Mouse (Mus musculus) midbrain, embryonic 16.5 days (tissue): ENCODE measurements around the gene D130052B06Rik. TPM values are rescaled to one million over a fixed set of nuclear protein-coding genes. Genes with fewer than 3 reads are reported as not detected.

Source experiments
- ATAC-seq: fragments of 200-750 bp; cut with Nextera tagmentation; 2 replicates; pipeline ENCODE4 v1.8.0; 2017; ENCODE audit warnings: moderate TSS enrichment
- H3K27ac ChIP-seq: fragments of 300-500 bp; sonication (generic); 2 replicates; pipeline ENCODE4 v1.5.1; 2014; ENCODE audit warnings: mild to moderate bottlenecking, low read length, mixed read lengths
- H3K27me3 ChIP-seq: fragments of 300-500 bp; sonication (generic); 2 replicates; pipeline ENCODE4 v1.6.1; 2014; ENCODE audit warnings: low read depth, low read length, mixed read lengths; ENCODE audit not compliant: control insufficient read depth, insufficient read depth
- H3K36me3 ChIP-seq: fragments of 300-500 bp; sonication (generic); 2 replicates; pipeline ENCODE4 v1.6.1; 2014; ENCODE audit warnings: mild to moderate bottlenecking, low read length, moderate library complexity, mixed read lengths; ENCODE audit not compliant: control insufficient read depth, insufficient read depth
- H3K4me1 ChIP-seq: fragments of 300-500 bp; sonication (generic); 2 replicates; pipeline ENCODE4 v1.6.1; 2014; ENCODE audit warnings: mild to moderate bottlenecking, low read length, mixed read lengths; ENCODE audit not compliant: control insufficient read depth, insufficient read depth
- H3K4me2 ChIP-seq: fragments of 300-500 bp; sonication (generic); 2 replicates; pipeline ENCODE4 v1.6.1; 2014; ENCODE audit warnings: mild to moderate bottlenecking, low read length, mixed read lengths
- H3K4me3 ChIP-seq: fragments of 300-500 bp; sonication (generic); 2 replicates; pipeline ENCODE4 v1.5.1; 2014; ENCODE audit warnings: low read depth, mild to moderate bottlenecking, low read length, moderate library complexity, mixed read lengths
- H3K9ac ChIP-seq: fragments of 300-500 bp; sonication (generic); 2 replicates; pipeline ENCODE4 v1.6.1; 2014; ENCODE audit warnings: low read depth, low read length, mixed read lengths
- H3K9me3 ChIP-seq: fragments of 300-500 bp; sonication (generic); replicated peaks from 2 replicates; pipeline ENCODE4 v1.6.1; 2014; ENCODE audit warnings: mild to moderate bottlenecking, low read length, mixed read lengths; ENCODE audit not compliant: control insufficient read depth, poor library complexity, severe bottlenecking
- WGBS: fragments of 180-500 bp; shearing (Covaris S2); extraction: QIAGEN DNeasy Blood & Tissue Kit; methylation state at CpG from one replicate; pipeline ENCODE4 v1.1.7; 2014; 5-methylcytosine and 5-hydroxymethylcytosine counted together
- polyA plus RNA-seq: library from polyadenylated mRNA; unstranded; fragments of >200 nt; fragmentation: Nextera tagmentation; extraction: Ambion mirVana; gene quantifications from 2 replicates; pipeline ENCODE4 v1.2.1, GENCODE M21; 2015

The D130052B06Rik gene
- polyA plus RNA-seq, 1 experiment from 2014 or later: not detected

GRCm38 (mm10) chr11:33590771-33591170 is 8.3 kb upstream of the D130052B06Rik start:
- H3K4me3 ChIP-seq: no peak overlapping the region
- no peaks in the 10 kb centered on the region for H3K36me3 ChIP-seq
- H3K9me3 ChIP-seq: no peaks in the 10 kb centered on the region
- no peak for ATAC-seq
- 93% methylated on average over 3 of the region's 3 CpGs for WGBS
- no peaks in the 10 kb centered on the region for H3K27me3 ChIP-seq
- no peaks in the 10 kb centered on the region for H3K4me1 ChIP-seq
- H3K9ac ChIP-seq: no peak overlapping the region
- no peak overlapping the region for H3K4me2 ChIP-seq
- H3K27ac ChIP-seq: no peak overlapping the region

GRCm38 (mm10) chr11:33592826-33593225 is 6.3 kb upstream of the D130052B06Rik start:
- Histone ChIP-seq H3K9me3 (no peaks in the 10 kb centered on the region), H3K4me3 (no peak overlapping the region), H3K4me2 (no peak overlapping the region), H3K27me3 (no peaks in the 10 kb centered on the region), H3K27ac (no peak overlapping the region), H3K36me3 (no peaks in the 10 kb centered on the region), H3K4me1 (no peaks in the 10 kb centered on the region), H3K9ac (no peak overlapping the region)
- WGBS: 86% methylated on average over 4 of the region's 4 CpGs
- no peak for ATAC-seq

GRCm38 (mm10) chr11:33596655-33597054 is 2.4 kb upstream of the D130052B06Rik start:
- no peak overlapping the region for H3K4me3 ChIP-seq
- no peaks in the 10 kb centered on the region for H3K27me3 ChIP-seq
- no peak overlapping the region for H3K9ac ChIP-seq
- no peaks in the 10 kb centered on the region for H3K4me1 ChIP-seq
- WGBS: 78% methylated on average over 4 of the region's 4 CpGs
- no peaks in the 10 kb centered on the region for H3K9me3 ChIP-seq
- no peak for ATAC-seq
- no peak overlapping the region for H3K4me2 ChIP-seq
- no peak overlapping the region for H3K27ac ChIP-seq
- H3K36me3 ChIP-seq: no peaks in the 10 kb centered on the region

- Histone ChIP-seq H3K9ac (no peak overlapping the region), H3K4me1 (no peaks in the 10 kb centered on the region), H3K27ac (no peak overlapping the region), H3K4me2 (no peak overlapping the region), H3K4me3 (no peak overlapping the region), H3K27me3 (no peaks in the 10 kb centered on the region), H3K9me3 (no peaks in the 10 kb centered on the region), H3K36me3 (no peaks in the 10 kb centered on the region)
- ATAC-seq: no peak
- WGBS: 69% methylated on average over 2 of the region's 2 CpGs
These were observed 4.1 kb downstream of the D130052B06Rik start for GRCm38 (mm10) chr11:33603174-33603573.

GRCm38 (mm10) chr11:33607784-33608183 is 8.7 kb downstream of the D130052B06Rik start:
- no peak overlapping the region for H3K9ac ChIP-seq
- H3K36me3 ChIP-seq: no peaks in the 10 kb centered on the region
- ATAC-seq: no peak
- no peaks in the 10 kb centered on the region for H3K27me3 ChIP-seq
- no peak overlapping the region for H3K27ac ChIP-seq
- H3K9me3 ChIP-seq: no peaks in the 10 kb centered on the region
- WGBS: 48% methylated on average over 3 of the region's 3 CpGs
- H3K4me3 ChIP-seq: no peak overlapping the region
- H3K4me1 ChIP-seq: no peaks in the 10 kb centered on the region
- no peak overlapping the region for H3K4me2 ChIP-seq

- H3K4me2 ChIP-seq: no peak overlapping the region
- no peak overlapping the region for H3K9ac ChIP-seq
- H3K4me3 ChIP-seq: no peak overlapping the region
- no peaks in the 10 kb centered on the region for H3K9me3 ChIP-seq
- no peaks in the 10 kb centered on the region for H3K27me3 ChIP-seq
- H3K27ac ChIP-seq: no peak overlapping the region
- H3K4me1 ChIP-seq: no peaks in the 10 kb centered on the region
- ATAC-seq: peak; percentile 58; the same call in 1 of the 2 replicates
- H3K36me3 ChIP-seq: no peaks in the 10 kb centered on the region
- 7% methylated on average over 15 of the region's 15 CpGs for WGBS
These were observed 15.1 kb downstream of the D130052B06Rik start for GRCm38 (mm10) chr11:33614218-33614617.

- Histone ChIP-seq H3K4me1 (no peaks in the 10 kb centered on the region), H3K9me3 (no peaks in the 10 kb centered on the region), H3K4me3 (no peak overlapping the region), H3K9ac (no peak overlapping the region), H3K36me3 (no peaks in the 10 kb centered on the region), H3K27me3 (no peaks in the 10 kb centered on the region), H3K4me2 (no peak overlapping the region), H3K27ac (no peak overlapping the region)
- ATAC-seq: no peak
- WGBS: 86% methylated on average over 4 of the region's 4 CpGs
These were observed 28.1 kb downstream of the D130052B06Rik start for GRCm38 (mm10) chr11:33627136-33627742.

GRCm38 (mm10) chr11:33637107-33637506 is 38.0 kb downstream of the D130052B06Rik start:
- Histone ChIP-seq H3K4me1 (no peaks in the 10 kb centered on the region), H3K27ac (no peak overlapping the region), H3K9me3 (no peaks in the 10 kb centered on the region), H3K9ac (no peak overlapping the region), H3K36me3 (peaks cover 11% of the 10 kb centered on the region), H3K4me2 (no peak overlapping the region), H3K4me3 (no peak overlapping the region), H3K27me3 (no peaks in the 10 kb centered on the region)
- 95% methylated on average over 2 of the region's 2 CpGs for WGBS
- no peak for ATAC-seq

- ATAC-seq: no peak
- Histone ChIP-seq H3K27ac (no peak overlapping the region), H3K4me3 (no peak overlapping the region), H3K9me3 (no peaks in the 10 kb centered on the region), H3K9ac (no peak overlapping the region), H3K4me1 (no peaks in the 10 kb centered on the region), H3K27me3 (no peaks in the 10 kb centered on the region), H3K36me3 (no peaks in the 10 kb centered on the region), H3K4me2 (no peak overlapping the region)
- 80% methylated on average over 2 of the region's 2 CpGs for whole genome bisulfite sequencing
These were observed 50.3 kb downstream of the D130052B06Rik start for GRCm38 (mm10) chr11:33649358-33649757.
